Mouse (Mus musculus): ENCODE measurements around the gene Zbtb18. TPM values are rescaled to one million over a fixed set of nuclear protein-coding genes. Genes with fewer than 3 reads are reported as not detected.

Zbtb18 gene
- polyA plus RNA-seq, 1 experiment, result 23.3 TPM

- Histone ChIP-seq H3K4me1 (ENCODE audit: control insufficient read depth, insufficient read depth, low read length) (peaks cover 8% of the 10 kb centered on the region), H3K27me3 (ENCODE audit: control insufficient read depth, insufficient read depth, low read length) (no peaks in the 10 kb centered on the region), H3K36me3 (ENCODE audit: control insufficient read depth, insufficient read depth, low read length) (no peaks in the 10 kb centered on the region), H3K4me3 (ENCODE audit: control insufficient read depth, low read depth, low read length) (peak overlapping the region; percentile 92), H3K27ac (ENCODE audit: control insufficient read depth, insufficient read depth, low read depth, low read length) (peak overlapping the region; percentile 88)
- TF ChIP-seq CTCF (IDR thresholded peaks at IDR 0.05; ENCODE audit: control insufficient read depth, insufficient read depth, insufficient replicate concordance, low read depth, low read length) (no peak), POLR2A (IDR thresholded peaks at IDR 0.05; ENCODE audit: control insufficient read depth, low read depth, low read length) (no peak)
Measured at GRCm38 (mm10) chr1:177442821-177443723, 921 bp downstream of the Zbtb18 start.

GRCm38 (mm10) chr1:177443724-177444482 is 1.8 kb downstream of the Zbtb18 start:
- peak overlapping the region; percentile 92 for H3K4me3 ChIP-seq (ENCODE audit: control insufficient read depth, low read depth, low read length)

DNA sequence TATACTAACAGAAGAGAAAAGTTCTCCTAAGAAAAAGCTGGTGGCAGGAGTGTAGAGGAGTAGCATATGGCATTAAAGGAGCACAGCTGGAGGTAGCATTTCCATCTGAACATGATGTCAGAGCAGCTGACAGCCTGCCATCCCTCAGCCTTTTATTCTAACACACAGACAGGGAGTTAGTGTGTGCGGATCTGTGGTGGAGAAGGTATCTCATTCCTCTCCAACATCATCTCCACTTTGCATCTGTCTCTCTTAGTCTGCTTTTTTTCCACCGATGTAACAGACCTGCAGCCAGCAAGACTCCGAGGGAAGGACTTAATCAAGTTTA is 2.3 kb downstream of the Zbtb18 start:
- Histone ChIP-seq H3K4me1 (ENCODE audit: control insufficient read depth, insufficient read depth, low read length) (peaks cover 8% of the 10 kb centered on the region), H3K27me3 (ENCODE audit: control insufficient read depth, insufficient read depth, low read length) (no peaks in the 10 kb centered on the region), H3K36me3 (ENCODE audit: control insufficient read depth, insufficient read depth, low read length) (no peaks in the 10 kb centered on the region; the same call in 1 of the 2 replicates), H3K4me3 (ENCODE audit: control insufficient read depth, low read depth, low read length) (no peak overlapping the region; the same call in 1 of the 2 replicates), H3K27ac (ENCODE audit: control insufficient read depth, insufficient read depth, low read depth, low read length) (no peak overlapping the region)
- TF ChIP-seq CTCF (IDR thresholded peaks at IDR 0.05; ENCODE audit: control insufficient read depth, insufficient read depth, insufficient replicate concordance, low read depth, low read length) (no peak), POLR2A (IDR thresholded peaks at IDR 0.05; ENCODE audit: control insufficient read depth, low read depth, low read length) (no peak)

More at GRCm38 (mm10) chr1:177443724-177444482, 1.8 kb downstream of the Zbtb18 start:
- peaks cover 8% of the 10 kb centered on the region for H3K4me1 ChIP-seq (ENCODE audit: control insufficient read depth, insufficient read depth, low read length)
- no peaks in the 10 kb centered on the region for H3K27me3 ChIP-seq (ENCODE audit: control insufficient read depth, insufficient read depth, low read length)
- peak overlapping the region; percentile 88 for H3K27ac ChIP-seq (ENCODE audit: control insufficient read depth, insufficient read depth, low read depth, low read length)
- no peaks in the 10 kb centered on the region for H3K36me3 ChIP-seq (ENCODE audit: control insufficient read depth, insufficient read depth, low read length)
- TF ChIP-seq CTCF (IDR thresholded peaks at IDR 0.05; ENCODE audit: control insufficient read depth, insufficient read depth, insufficient replicate concordance, low read depth, low read length) (no peak), POLR2A (IDR thresholded peaks at IDR 0.05; ENCODE audit: control insufficient read depth, low read depth, low read length) (no peak)

GRCm38 (mm10) chr1:177444941-177445340 is 2.8 kb downstream of the Zbtb18 start:
- Histone ChIP-seq H3K36me3 (ENCODE audit: control insufficient read depth, insufficient read depth, low read length) (no peaks in the 10 kb centered on the region; the same call in 1 of the 2 replicates), H3K27ac (ENCODE audit: control insufficient read depth, insufficient read depth, low read depth, low read length) (no peak overlapping the region), H3K4me3 (ENCODE audit: control insufficient read depth, low read depth, low read length) (no peak overlapping the region), H3K27me3 (ENCODE audit: control insufficient read depth, insufficient read depth, low read length) (no peaks in the 10 kb centered on the region), H3K4me1 (ENCODE audit: control insufficient read depth, insufficient read depth, low read length) (peaks cover 8% of the 10 kb centered on the region)
- no peak for TF ChIP-seq CTCF (IDR thresholded peaks at IDR 0.05; ENCODE audit: control insufficient read depth, insufficient read depth, insufficient replicate concordance, low read depth, low read length)
- TF ChIP-seq POLR2A (IDR thresholded peaks at IDR 0.05; ENCODE audit: control insufficient read depth, low read depth, low read length), result no peak

- H3K4me3 ChIP-seq (ENCODE audit: control insufficient read depth, low read depth, low read length), result no peak overlapping the region
- peaks cover 8% of the 10 kb centered on the region for H3K4me1 ChIP-seq (ENCODE audit: control insufficient read depth, insufficient read depth, low read length)
Measured at GRCm38 (mm10) chr1:177445461-177446130, 3.4 kb downstream of the Zbtb18 start.

DNA sequence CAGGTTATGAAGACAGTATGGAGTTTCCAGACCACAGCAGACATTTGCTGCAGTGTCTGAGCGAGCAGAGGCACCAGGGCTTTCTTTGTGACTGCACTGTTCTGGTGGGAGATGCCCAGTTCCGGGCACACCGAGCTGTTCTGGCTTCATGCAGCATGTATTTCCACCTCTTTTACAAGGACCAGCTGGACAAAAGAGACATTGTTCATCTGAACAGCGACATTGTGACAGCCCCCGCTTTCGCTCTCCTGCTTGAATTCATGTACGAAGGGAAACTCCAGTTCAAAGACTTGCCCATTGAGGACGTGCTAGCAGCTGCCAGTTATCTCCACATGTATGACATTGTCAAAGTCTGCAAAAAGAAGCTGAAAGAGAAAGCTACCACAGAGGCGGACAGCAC is 4.9 kb downstream of the Zbtb18 start:
- TF ChIP-seq POLR2A (IDR thresholded peaks at IDR 0.05; ENCODE audit: control insufficient read depth, low read depth, low read length) (no peak), CTCF (IDR thresholded peaks at IDR 0.05; ENCODE audit: control insufficient read depth, insufficient read depth, insufficient replicate concordance, low read depth, low read length) (no peak)
- Histone ChIP-seq H3K36me3 (ENCODE audit: control insufficient read depth, insufficient read depth, low read length) (no peaks in the 10 kb centered on the region; the same call in 1 of the 2 replicates), H3K27ac (ENCODE audit: control insufficient read depth, insufficient read depth, low read depth, low read length) (no peak overlapping the region), H3K4me1 (ENCODE audit: control insufficient read depth, insufficient read depth, low read length) (peaks cover 4% of the 10 kb centered on the region), H3K27me3 (ENCODE audit: control insufficient read depth, insufficient read depth, low read length) (no peaks in the 10 kb centered on the region), H3K4me3 (ENCODE audit: control insufficient read depth, low read depth, low read length) (no peak overlapping the region)

More at GRCm38 (mm10) chr1:177445461-177446130, 3.4 kb downstream of the Zbtb18 start:
- Histone ChIP-seq H3K36me3 (ENCODE audit: control insufficient read depth, insufficient read depth, low read length) (no peaks in the 10 kb centered on the region; the same call in 1 of the 2 replicates), H3K27me3 (ENCODE audit: control insufficient read depth, insufficient read depth, low read length) (no peaks in the 10 kb centered on the region), H3K27ac (ENCODE audit: control insufficient read depth, insufficient read depth, low read depth, low read length) (no peak overlapping the region)
- TF ChIP-seq POLR2A (IDR thresholded peaks at IDR 0.05; ENCODE audit: control insufficient read depth, low read depth, low read length) (no peak), CTCF (IDR thresholded peaks at IDR 0.05; ENCODE audit: control insufficient read depth, insufficient read depth, insufficient replicate concordance, low read depth, low read length) (no peak)

Measured in testis, adult 2 months (tissue).